ENCODE assay signal across 11 mouse cellular contexts in genomic region chr2:166429918-166430317, GRCm38 (mm10).
DNase-seq lines count a peak whose midpoint lies in the region; ATAC-seq and TF ChIP-seq lines count a peak whose summit lies in the region.
"Had no signal": no experiment of that assay in that cellular context is flagged by ENCODE, and none has a peak within 500 bp of the region (broad histone marks: within the 10 kb centered on the region; RNA-seq: fewer than 3 reads in every experiment).

No protein-coding gene starts in this region.

- peak; percentile 49 for TF ChIP-seq EP300 in CH12.LX (IDR thresholded peaks at IDR 0.05; ENCODE audit: low read length)

- peaks cover 37% of the 10 kb centered on the region for H3K27me3 ChIP-seq in forebrain, embryonic 10.5 days (ENCODE audit: poor library complexity, severe bottlenecking)
- H3K27me3 ChIP-seq in forebrain, postnatal 0 days (ENCODE audit: insufficient read depth, low read length) = 0 out of 2 replicates have a peak, but pooled peaks cover 4% of the 10 kb centered on the region
- H3K27me3 ChIP-seq in CH12.LX (replicated peaks) = peaks cover 9% of the 10 kb centered on the region
- H3K27me3 ChIP-seq in limb, embryonic 14.5 days (ENCODE audit: control insufficient read depth, insufficient read depth, low read length) = no peaks in the 10 kb centered on the region

- H3K4me1 ChIP-seq in forebrain, embryonic 10.5 days = peaks cover 65% of the 10 kb centered on the region
- H3K4me1 ChIP-seq in forebrain, postnatal 0 days (ENCODE audit: insufficient read depth) = peaks cover 21% of the 10 kb centered on the region
- H3K4me1 ChIP-seq in CH12.LX (ENCODE audit: control insufficient read depth in 1 of 2, insufficient read depth in 2 of 2) = peaks cover 8 to 22% of the 10 kb centered on the region in 2 experiments
- peaks cover 55% of the 10 kb centered on the region for H3K4me1 ChIP-seq in limb, embryonic 14.5 days (ENCODE audit: control insufficient read depth, insufficient read depth, low read length)

- no peak overlapping the region for H3K9ac ChIP-seq in forebrain, postnatal 0 days
- H3K9ac ChIP-seq in CH12.LX (ENCODE audit: insufficient read depth, low read depth) = no peak overlapping the region
- H3K9ac ChIP-seq in limb, embryonic 14.5 days (ENCODE audit: low read depth, low read length, severe bottlenecking) = no peak overlapping the region
- H3K9ac ChIP-seq: liver, postnatal 0 days; neural tube, embryonic 13.5 days had no signal

- H3K36me3 ChIP-seq in forebrain, embryonic 10.5 days (replicated peaks) = no peaks in the 10 kb centered on the region
- H3K36me3 ChIP-seq in forebrain, postnatal 0 days (ENCODE audit: insufficient read depth) = no peaks in the 10 kb centered on the region
- no peaks in the 10 kb centered on the region for H3K36me3 ChIP-seq in CH12.LX (replicated peaks in 1 of 2; ENCODE audit: control insufficient read depth in 1 of 2, insufficient read depth in 1 of 2, low read length in 1 of 2)
- H3K36me3 ChIP-seq in limb, embryonic 14.5 days (ENCODE audit: control insufficient read depth, insufficient read depth, low read length) = no peaks in the 10 kb centered on the region
- H3K36me3 ChIP-seq: neural tube, embryonic 13.5 days had no signal

- no peak for DNase-seq in forebrain, embryonic 10.5 days (ENCODE audit: extremely low spot score, low spot score)
- DNase-seq in forebrain, postnatal 0 days = no peak
- no peak for DNase-seq in CH12.LX (ENCODE audit: extremely low read depth)
- peak; percentile 81 to 88 for DNase-seq in heart, adult 18-20 months
- peak; percentile 38 for DNase-seq in limb, embryonic 14.5 days (ENCODE audit: low spot score)
- no peak for DNase-seq in spleen, postnatal 10 days (ENCODE audit: low spot score in 2 of 2)
- DNase-seq in layer of hippocampus, adult 18-20 months (ENCODE audit: low spot score in 2 of 2) = no peak
- DNase-seq: layer of hippocampus, postnatal 36 days; liver, postnatal 0 days had no signal

- in situ Hi-C loops in CH12.LX (cut with MboI; ENCODE audit: low pct_ligation_motif_present, low pct_unique_long_range_greater_than_20kb, low sequenced_read_pairs) = no loop called here

- H3K9me3 ChIP-seq in forebrain, embryonic 10.5 days = no peaks in the 10 kb centered on the region
- no peaks in the 10 kb centered on the region for H3K9me3 ChIP-seq in forebrain, postnatal 0 days (ENCODE audit: low read length)
- no peaks in the 10 kb centered on the region for H3K9me3 ChIP-seq in CH12.LX (replicated peaks; ENCODE audit: low read length)
- H3K9me3 ChIP-seq in limb, embryonic 14.5 days (ENCODE audit: control insufficient read depth, low read length) = no peaks in the 10 kb centered on the region
- H3K9me3 ChIP-seq: neural tube, embryonic 13.5 days had no signal

- ATAC-seq in forebrain, postnatal 0 days = no peak
- no peak for ATAC-seq in limb, embryonic 14.5 days (ENCODE audit: low FRiP score, low read depth)
- no peak for ATAC-seq in erythroid progenitor cell, adult 5-6 weeks (replicated peaks; ENCODE audit: low FRiP score, poor library complexity, severe bottlenecking)
- ATAC-seq: liver, postnatal 0 days had no signal

- TF ChIP-seq CTCF in forebrain, postnatal 0 days (IDR thresholded peaks at IDR 0.05; ENCODE audit: low read depth) = no peak
- TF ChIP-seq CTCF in CH12.LX (conservative IDR thresholded peaks at IDR 0.05 in 1 of 2, IDR thresholded peaks at IDR 0.05 in 1 of 2; ENCODE audit: low read depth in 2 of 2, low read length in 2 of 2) = no peak

- WGBS in forebrain, embryonic 10.5 days = 82% methylated on average over 5 of the region's 5 CpGs
- WGBS in forebrain, postnatal 0 days = 54% methylated on average over 5 of the region's 5 CpGs
- 53% methylated on average over 5 of the region's 5 CpGs for WGBS in limb, embryonic 14.5 days

- 0 out of 2 replicates have a peak overlapping the region, but pooled peaks have one; percentile 8 for H3K27ac ChIP-seq in forebrain, embryonic 10.5 days
- no peak overlapping the region for H3K27ac ChIP-seq in forebrain, postnatal 0 days (ENCODE audit: low read depth, low read length)
- H3K27ac ChIP-seq in CH12.LX (ENCODE audit: insufficient read depth, low read depth) = no peak overlapping the region
- H3K27ac ChIP-seq in limb, embryonic 14.5 days (replicated peaks; ENCODE audit: low read depth, low read length) = no peak overlapping the region
- H3K27ac ChIP-seq: neural tube, embryonic 13.5 days had no signal

- no peak overlapping the region for H3K4me3 ChIP-seq in forebrain, embryonic 10.5 days
- no peak overlapping the region for H3K4me3 ChIP-seq in forebrain, postnatal 0 days (ENCODE audit: low read depth, low read length)
- no peak overlapping the region for H3K4me3 ChIP-seq in CH12.LX (replicated peaks in 1 of 3; ENCODE audit: low read depth in 2 of 3, low read length in 2 of 3, poor library complexity in 1 of 3)
- H3K4me3 ChIP-seq in limb, embryonic 14.5 days (replicated peaks; ENCODE audit: low read length) = no peak overlapping the region
- H3K4me3 ChIP-seq: neural tube, embryonic 13.5 days had no signal

- TF ChIP-seq RAD21 in CH12.LX (IDR thresholded peaks at IDR 0.05; ENCODE audit: low read depth, low read length) = no peak

- no peak for TF ChIP-seq POLR2A in CH12.LX (IDR thresholded peaks at IDR 0.05; ENCODE audit: low read depth, low read length)
- TF ChIP-seq POLR2A in limb, embryonic 14.5 days (IDR thresholded peaks at IDR 0.05; ENCODE audit: borderline replicate concordance, extremely low read depth, insufficient read depth, insufficient read length) = no peak

- no peak overlapping the region for H3K4me2 ChIP-seq in forebrain, postnatal 0 days (ENCODE audit: low read depth)
- H3K4me2 ChIP-seq in CH12.LX (ENCODE audit: insufficient read depth, low read depth, poor library complexity, severe bottlenecking) = no peak overlapping the region
- H3K4me2 ChIP-seq in limb, embryonic 14.5 days (replicated peaks; ENCODE audit: low read depth, low read length, severe bottlenecking) = no peak overlapping the region
- H3K4me2 ChIP-seq: neural tube, embryonic 13.5 days had no signal

- no peaks in the 10 kb centered on the region for H3K79me2 ChIP-seq in CH12.LX (replicated peaks; ENCODE audit: control insufficient read depth, extremely low read depth, insufficient read depth, poor library complexity, severe bottlenecking)

- dilution Hi-C loops in CH12.LX (cut with MboI; ENCODE audit: extremely low pct_ligation_motif_present, extremely low pct_unique_long_range_greater_than_20kb, low sequenced_read_pairs) = no loop called here

TF ChIP-seq in CH12.LX, 34 proteins besides CTCF, POLR2A, EP300 and RAD21:
- TF ChIP-seq IRF4 (IDR thresholded peaks at IDR 0.05; ENCODE audit: low read depth, low read length) (peak; percentile 63; the same call in 1 of the 2 replicates), E2F4 (IDR thresholded peaks at IDR 0.05; ENCODE audit: insufficient replicate concordance, low read depth, low read length) (no peak), TCF12 (IDR thresholded peaks at IDR 0.05; ENCODE audit: low read depth, low read length) (peak; percentile 50), BHLHE40 (IDR thresholded peaks at IDR 0.05; ENCODE audit: low read depth, low read length) (peak; percentile 39; the same call in 1 of the 2 replicates)

Comparison
In these comparisons a context has a peak if more than half of its experiments do, and no peak if none do; other contexts are left out.
1. DNase-seq: peak in heart, adult 18-20 months (2 of 2) and limb, embryonic 14.5 days (single experiment); none in forebrain, embryonic 10.5 days (single experiment), forebrain, postnatal 0 days (single experiment), CH12.LX (single experiment), spleen, postnatal 10 days (0 of 2) and layer of hippocampus, adult 18-20 months (0 of 2).